Mouse (Mus musculus): ENCODE results near the gene Rpl29.

- no peak for TF ChIP-seq POLR2A (IDR thresholded peaks at IDR 0.05; ENCODE audit: borderline replicate concordance, extremely low read depth, insufficient read depth, insufficient read length, poor library complexity, severe bottlenecking)
- TF ChIP-seq CTCF (IDR thresholded peaks at IDR 0.05; ENCODE audit: borderline replicate concordance, extremely low read depth, insufficient read depth, insufficient read length), result no peak
These were observed 31.8 kb downstream of the Rpl29 start for GRCm38 (mm10) chr9:106461026-106461415.

Data from brain, embryonic 14.5 days (tissue).